Mouse (Mus musculus) spleen, postnatal 14 days (tissue): ENCODE measurements around the gene Gm15155.
"Not testable (repeated sequence)": the region's sequence is repeated elsewhere in the genome, so short reads cannot be mapped to it uniquely, and the experiment has no call there.

Experiments
- DNase-seq, 2 experiments: peaks; one replicate each; pipeline ENCODE4 v3.0.0; 2021 to 2022; ENCODE audit warnings: low spot score in 2 of 2

Gene Gm15155

DNA sequence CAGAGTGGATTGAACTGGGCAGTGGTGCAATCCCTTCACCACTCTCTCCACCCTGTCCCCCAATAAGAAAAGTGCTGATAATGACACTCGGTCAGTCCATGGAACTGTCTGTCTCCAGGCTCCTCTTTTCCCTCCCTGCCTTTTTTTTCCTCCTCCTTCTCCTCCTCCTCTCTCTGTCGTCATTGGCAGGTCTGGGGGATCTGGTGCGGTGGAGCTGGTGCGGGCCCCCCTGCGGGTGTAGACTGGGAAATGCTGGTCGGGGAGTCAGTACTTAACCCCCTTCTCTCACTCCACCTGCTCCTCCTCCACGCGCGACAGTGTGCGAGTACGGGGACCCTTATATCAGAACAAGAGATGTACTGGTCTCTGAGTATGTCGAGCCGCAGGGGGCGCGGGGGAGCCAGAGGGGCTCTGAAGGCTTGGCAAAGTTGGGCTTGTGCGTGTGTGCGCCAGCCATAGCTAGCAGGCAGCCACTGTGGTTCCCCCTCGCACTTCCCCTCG, at the start of gene Gm15155:
Gm15155 (plus strand) TSS at position 401 of the 501 bp plus-strand sequence.
- DNase-seq = no peak

DNA sequence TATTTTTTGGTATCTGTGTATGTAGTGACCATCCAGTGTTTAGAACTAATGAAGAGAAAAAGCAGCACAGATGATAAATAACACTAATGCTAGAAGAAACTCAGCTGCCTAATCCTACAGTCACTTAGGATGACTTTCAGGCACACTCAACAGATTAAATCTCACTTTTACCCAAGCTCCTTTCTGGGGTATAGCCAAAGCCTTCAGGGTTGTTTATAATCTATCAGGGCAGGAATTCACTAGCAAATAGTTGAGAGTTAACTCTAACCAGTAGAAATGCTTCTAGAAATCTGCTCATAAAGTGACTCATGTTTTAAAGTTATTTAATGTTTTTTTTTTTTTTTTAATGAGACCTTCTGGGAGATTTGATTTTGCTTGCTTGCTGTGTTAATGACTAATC, 44.8 kb upstream of the Gm15155 start:
- DNase-seq = no peak

DNA sequence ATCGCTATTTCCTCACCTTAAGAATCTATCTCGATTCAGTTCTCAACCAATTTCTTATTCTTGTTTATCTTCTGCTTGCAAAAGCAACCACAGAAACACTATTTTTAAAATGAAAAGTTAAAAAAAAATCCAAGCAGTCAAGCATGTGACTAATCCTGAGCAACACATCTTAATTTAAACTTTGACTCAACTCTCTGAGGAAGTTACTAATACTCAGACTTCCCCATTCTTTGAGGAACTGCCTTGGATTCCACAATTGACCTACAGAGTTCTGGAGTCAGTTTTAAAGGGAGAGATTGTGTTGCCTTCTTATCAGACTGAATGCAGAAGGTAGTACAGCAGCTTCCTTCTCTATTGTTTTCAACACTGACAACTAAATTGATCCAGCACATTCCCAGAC, 40.0 kb upstream of the Gm15155 start:
- DNase-seq = no peak

DNA sequence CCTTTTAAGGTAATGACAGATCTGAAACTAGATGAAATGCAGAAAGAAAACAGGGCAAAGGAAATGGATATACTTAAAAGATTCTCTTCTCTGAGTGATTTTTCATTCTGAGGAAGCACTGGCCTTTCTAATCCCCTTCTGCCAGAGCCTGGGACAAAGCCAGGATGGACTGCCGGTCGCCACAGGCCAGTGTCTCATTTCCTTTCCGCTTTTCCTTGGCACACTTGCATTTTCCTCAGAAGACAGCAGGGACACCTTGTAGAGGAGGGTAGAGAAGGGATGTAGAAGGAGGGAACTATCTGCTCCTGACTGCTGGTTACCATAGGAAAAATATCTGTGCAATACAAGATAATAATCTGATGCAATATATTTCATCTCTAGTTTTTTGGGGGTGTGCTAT, 33.1 kb upstream of the Gm15155 start:
- DNase-seq = no peak

DNA sequence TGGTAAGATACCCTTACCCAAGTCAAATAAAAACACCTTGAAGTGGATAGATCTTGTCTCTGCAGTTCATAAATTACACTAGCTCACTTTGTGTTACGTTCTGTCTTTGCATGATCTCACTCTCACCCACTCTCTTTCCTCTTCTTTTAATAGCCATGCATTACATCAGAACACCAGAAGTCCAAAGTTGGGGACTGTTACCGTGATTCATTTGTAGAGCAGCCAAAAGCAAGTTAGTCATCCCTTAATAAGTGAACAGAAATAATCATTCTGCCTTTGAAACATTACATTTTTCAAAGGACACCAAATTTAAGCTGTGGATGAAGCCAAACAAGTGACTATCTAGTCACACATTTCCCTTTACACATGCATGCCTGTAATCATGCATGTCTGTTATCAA, 32.1 kb upstream of the Gm15155 start:
- DNase-seq = no peak

DNA sequence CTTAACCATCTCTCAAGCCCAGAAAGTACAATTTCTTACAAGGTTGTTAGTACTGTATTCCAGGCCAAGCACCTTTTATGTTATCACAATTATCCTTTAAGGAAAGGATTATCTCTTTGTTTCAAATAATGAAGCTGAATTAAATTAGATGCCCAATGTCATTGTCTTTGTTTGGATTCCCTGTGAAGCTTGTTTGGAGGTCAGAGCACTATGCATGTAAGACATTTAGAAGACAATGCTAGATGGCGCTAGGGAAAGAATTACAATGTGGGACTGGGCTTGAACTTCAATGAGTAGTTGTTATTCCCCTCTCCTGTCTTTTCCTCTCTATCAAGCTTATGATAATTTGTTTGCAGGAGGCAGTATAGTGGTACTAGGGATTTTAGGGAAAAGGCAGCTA, 29.9 kb upstream of the Gm15155 start:
- no peak for DNase-seq

DNA sequence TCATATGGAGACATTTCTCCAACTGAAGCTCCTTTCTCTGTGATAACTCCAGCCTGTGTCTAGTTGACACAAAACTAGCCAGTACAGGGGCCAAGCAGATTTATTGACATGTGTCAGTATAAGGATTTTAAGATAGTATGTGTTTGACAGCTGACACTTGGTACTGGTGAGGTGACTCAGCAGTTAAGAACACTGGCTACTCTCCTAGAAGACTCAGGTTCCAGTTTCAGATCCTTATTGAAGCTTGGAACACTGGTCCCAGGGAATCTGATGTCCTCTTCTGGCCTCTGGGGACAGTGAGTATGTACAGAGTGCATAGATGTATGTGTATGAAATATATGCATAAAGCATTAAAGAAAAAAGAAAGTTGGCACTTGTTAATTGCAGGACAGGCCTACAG, 28.2 kb upstream of the Gm15155 start:
- DNase-seq = no peak

DNA sequence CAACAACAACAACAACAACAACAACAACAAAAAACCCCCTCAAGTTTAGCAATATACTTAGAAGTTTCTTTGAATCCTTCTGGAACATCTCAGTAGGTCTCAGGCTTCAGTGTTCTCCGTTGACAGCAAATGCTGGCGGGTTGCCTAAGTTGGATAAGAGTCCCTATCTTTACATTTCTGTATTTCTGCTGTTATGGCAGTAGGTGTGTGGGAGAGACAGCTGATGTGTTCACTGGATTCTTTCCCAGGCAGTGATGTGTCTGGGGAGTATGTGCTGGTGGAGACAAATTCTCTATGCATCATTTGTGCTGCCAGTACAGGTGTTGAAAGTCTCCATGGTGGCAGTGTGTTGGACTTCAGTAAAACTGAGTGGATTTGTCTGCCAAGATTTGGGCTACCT, 23.3 kb upstream of the Gm15155 start:
- no peak for DNase-seq

DNA sequence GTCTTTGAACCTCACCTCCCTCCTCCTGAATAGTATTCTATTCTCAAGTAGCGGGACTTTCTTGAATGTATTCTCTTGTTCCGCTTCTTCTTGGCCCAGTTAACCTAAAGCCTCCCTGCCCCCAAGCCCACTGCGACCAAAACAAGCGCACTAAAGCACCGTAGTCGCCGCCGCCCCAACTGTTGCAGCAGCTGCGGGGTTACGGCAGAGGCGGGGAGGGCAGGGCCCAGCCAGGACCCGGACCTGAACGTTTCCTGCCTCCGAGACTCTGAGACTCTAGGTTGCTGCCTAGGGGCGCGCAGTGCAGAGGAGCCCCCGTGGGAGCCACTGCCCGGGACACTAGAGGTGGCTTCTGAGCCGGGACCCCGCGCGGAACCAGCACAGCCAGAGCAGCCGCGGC, 2.0 kb upstream of the Gm15155 start:
- DNase-seq = no peak

DNA sequence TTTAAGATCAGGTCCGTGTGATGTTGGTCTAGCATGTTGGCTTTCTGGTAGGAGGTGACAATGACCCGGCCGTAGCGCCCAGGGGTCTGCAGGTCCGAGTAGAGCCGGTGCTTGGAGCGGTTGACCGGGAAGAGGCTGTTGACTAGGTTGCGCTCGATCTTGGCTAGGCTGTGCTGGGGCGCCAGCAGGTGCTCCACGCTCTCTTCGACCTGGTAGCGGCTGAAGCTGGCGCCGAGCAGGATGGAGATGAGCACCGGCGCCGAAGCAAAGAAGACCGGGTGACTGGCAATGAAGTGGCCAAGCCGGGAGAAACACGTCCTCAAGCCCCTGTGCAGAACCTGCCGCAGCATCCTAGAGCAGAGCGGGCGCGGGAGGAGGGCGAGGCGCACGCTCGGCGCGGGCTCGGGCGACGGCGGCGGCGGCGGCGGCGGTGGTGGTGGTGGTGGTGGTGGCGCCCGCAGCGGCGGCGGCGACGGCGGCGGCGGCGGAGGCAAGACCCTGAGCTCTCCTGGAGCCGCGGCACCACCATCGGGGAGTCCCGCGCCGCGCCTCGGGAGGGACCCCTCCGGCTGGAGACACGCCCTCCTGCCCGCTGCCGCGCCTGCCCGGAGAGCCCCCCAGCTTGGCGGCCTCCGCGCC, 1.5 kb upstream of the Gm15155 start:
- no peak for DNase-seq

DNA sequence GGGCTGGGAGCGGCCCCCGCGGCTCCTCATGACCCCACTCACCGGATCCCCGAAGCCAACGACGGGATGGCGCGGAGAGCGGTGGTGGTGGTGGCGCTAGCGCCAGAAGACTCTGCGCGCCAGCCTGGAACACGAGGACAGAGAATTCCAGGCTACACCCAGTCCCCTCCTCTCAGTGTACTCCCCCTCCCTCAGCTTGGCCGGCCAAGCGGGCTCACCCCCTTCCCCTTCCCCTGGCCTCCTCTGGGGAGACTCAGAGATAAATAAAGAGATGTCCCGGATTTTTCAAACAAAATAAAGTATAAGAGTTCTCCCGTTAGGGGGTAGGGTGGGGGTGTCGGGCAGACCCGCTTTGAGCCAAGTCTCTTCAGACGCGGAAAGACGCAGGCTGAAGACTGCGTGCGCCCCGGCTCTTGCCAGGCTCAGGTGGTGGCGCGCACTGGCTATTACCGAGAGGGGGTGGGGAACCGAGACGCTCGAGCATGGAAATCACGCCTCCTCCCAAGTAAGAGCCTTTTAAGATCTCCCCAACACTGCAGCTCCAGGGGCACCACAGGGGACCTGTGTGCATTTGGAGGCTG, 750 bp upstream of the Gm15155 start, which contains the start of gene Ptchd1:
Ptchd1 (minus strand) TSS at position 114 of the 581 bp plus-strand sequence.
- no peak for DNase-seq

DNA sequence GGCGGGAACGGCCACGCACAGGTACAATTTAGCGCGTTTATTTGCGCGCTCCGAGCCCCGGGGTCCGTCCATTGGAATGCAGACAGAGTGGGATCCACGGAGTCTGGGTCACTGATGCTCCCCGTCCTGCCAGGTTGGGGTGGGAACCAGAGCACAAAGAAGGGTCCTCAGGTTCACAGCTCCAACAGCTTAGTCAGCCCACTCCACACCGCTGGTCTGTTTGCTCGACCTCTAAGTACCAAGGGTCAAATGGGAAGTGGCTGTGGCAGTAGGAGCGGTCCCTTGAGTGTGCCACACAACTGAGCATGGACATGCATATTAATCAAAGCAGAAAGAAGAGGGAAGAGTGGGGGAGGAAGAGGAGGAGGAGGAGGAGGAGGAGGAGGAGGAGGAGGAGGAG, 354 bp downstream of the Gm15155 start:
- no peak for DNase-seq

DNA sequence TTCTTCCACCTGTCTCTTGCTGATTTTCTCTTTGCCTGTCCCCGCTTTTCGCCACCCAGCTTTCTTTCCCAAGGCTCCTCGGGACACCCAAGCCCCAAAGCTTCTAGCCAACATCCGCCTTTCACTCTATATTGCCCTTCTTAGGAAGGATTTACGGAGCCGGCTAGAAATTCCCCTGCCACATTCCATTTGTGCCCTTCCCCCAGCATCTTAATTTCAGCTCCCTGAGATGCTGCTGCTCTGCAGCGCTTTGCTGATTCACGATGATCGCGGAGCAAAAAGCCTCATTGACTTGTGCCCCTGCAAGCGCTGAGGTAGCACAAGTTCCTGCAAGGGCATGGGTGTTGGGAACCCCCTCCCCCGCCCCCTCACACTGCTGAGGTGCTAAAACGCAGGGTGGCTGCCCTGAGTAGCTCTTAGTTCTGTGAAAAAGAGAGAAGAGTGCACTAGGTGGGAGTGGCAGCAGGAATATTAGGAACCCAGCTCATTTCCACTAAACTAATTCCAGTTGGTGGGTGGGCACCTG, 1.2 kb downstream of the Gm15155 start:
- DNase-seq = no peak

DNA sequence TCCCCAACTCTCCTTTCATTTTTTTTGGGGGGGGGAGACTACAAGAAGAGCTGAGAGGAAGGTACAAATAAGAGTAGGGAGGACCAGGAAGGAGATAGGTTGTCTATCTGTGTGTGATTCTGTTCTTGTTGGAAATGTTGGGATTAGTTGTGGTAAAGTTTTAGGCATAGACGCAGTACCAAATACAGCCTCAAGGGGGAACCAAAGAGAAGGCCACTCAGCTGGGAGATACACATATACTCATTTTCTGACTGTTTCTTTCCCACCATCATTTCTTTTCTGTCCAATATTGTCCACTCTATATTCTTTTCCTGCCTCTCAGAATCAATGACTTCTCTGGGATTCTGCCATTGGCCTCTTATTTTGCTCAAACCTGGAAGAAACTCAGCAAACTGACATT, 19.4 kb downstream of the Gm15155 start:
- DNase-seq = no peak

DNA sequence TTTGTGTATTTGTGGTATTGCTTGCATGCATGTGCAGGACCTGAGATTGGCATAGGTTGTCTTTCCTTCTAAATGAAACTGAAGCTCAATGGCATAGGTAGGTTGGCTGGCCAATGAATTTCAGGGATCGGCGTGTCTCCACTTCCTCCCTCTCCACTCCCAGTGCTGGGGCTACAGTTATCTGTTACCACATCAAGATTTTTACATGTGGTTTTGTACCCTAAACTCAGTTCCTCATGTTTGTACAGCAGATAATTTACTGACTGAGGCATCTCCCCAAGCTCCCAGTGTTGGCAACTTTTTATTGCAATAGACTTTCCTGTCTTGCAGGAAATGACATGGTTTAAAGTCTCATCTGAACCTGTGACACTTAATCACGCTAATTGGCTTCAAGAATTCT, 21.4 kb downstream of the Gm15155 start:
- no peak for DNase-seq

DNA sequence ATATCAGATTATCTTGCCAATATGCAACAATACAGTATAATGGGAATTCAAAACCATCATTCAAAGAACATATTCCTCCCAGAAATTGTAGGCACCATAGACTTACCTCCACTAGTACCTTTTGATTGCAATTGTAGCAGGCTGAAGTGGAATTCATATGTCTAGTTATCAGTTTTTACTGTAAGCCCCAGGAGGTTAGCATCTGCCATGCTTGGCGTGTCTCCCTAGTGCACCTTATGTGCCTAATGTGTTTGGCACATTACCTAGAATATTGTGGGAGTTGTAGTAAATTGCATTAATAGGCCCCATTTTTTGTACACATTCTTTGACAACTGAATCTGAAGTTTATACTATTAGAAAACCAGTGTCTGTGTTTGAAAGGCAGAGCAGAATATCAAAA, 33.4 kb downstream of the Gm15155 start:
- DNase-seq = no peak

DNA sequence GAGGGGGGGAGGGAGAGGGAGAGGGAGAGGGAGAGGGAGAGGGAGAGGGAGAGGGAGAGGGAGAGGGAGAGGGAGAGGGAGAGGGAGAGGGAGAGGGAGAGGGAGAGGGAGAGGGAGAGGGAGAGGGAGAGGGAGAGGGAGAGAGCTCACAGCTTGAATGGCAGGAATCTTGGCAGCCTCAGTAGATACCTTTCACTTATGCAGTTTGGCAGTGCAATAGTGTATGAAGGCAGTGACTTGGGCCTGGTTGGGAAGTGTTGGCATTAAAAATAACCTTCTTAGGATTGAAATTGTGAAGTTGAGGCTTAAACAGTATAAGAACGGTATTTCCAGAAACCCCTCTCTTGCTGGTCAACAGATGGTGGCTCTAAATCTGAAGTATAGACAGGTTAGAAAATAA, 65.9 kb downstream of the Gm15155 start:
- not testable (repeated sequence) for DNase-seq

DNA sequence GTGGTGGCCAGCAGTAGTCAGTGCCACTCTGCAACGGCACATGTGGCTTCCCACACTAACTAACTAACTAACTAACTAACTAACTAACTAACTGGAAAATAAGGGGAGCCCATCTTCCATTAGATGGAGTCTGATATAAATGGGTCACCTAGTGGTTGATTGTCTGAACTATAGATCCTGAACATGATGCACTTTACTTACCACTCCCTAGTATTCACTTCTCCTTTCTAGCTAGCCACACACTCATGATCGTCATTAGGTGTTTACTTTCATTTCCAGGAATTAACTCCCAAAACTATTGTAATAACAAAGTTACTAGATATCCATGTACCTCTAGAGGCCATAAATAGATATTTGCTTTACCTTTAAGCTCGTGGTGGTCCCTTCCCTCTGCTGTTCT, 99.6 kb downstream of the Gm15155 start:
- no peak for DNase-seq

DNA sequence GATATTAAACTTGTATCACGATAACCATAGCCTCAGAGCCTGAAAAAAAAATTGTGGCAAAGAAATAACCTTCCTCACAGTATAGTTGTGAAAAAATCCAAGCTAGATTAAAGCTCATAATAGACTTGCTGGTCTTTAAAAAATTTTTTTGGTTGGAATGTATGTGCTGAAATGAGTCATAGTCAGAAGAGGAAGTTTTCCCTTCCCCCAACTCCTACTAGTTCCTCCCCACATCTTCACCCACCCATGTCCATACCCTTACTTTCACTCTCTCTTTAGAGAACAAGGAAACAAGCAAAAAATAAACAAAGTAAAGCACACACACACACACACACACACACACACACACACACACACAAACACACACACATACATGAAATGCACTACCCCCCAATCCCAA, 103.8 kb downstream of the Gm15155 start:
- no peak for DNase-seq

DNA sequence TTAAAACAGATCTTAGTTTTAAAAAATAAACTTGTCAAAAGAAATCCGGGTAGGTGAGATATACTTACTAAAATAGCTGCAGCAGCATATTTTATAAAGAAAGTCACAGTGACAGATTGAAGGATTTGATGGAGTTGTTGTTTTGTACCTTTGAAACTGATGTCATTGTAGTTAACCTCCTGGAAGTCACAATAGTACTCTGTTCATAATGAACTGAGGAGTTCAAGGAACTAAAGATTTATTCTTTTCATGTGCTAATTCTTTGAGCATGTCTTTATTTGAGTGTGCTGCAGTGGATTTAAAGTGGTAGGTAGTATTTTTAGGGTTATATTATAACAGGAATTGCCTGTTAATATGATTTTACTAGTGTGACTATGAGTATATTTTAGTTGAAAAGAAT, 263.6 kb downstream of the Gm15155 start:
- DNase-seq = no peak

DNA sequence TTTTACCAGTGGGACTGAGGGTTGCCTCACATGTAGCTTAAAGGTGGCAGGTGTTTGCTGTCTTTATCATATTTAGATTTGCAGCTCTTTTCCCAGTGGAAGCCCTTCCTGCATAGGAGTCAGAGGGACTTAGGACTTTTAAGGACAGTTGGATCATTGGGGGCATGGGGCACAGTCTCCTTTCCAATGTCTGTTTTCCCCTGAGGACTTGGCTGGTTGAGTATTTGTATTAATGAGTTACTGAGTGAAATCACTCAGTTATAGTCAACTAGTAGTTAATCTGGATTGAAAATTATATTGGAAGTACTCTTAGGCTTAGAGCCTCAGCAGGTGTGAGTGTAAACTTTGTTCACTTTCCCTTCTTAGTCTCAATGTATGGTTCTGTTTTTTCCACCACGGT, 275.5 kb downstream of the Gm15155 start:
- no peak for DNase-seq

DNA sequence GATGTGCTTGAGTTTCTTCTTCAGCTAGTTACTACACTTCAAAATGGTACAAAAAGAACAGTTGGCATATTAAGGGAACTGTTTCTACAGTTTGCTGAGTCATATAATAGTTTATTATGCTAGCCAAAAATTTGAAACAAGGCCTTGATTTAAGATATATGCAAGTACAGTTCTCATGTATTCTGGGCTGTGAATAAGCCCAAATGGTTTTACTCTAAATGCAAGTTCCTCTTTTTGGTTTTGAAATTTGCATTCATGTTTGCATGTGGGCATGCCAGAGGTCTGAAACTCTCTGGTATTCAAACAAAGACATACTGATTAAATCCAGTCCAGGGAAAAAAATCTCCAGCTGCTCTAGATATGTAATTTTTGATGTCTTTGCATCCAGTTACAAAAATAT, 277.2 kb downstream of the Gm15155 start:
- no peak for DNase-seq

DNA sequence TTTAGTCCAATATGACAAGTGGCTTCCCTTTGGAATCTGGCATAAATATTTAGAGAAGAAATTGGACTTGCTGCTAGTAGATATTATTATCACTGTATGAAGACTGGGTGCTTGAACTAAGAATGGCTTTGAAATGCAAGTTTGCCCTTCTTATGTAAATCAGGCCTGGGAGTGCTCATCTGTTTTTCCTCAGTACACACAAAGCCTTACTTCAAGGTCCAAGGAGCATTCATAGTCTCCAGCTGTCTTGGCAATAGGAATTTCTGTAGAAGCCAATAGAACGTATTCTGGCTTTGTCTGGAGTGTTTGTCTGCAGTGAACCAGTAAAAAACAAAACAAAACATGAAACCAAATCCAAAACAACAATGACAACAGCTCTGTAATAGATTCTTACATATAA, 278.6 kb downstream of the Gm15155 start:
- no peak for DNase-seq

DNA sequence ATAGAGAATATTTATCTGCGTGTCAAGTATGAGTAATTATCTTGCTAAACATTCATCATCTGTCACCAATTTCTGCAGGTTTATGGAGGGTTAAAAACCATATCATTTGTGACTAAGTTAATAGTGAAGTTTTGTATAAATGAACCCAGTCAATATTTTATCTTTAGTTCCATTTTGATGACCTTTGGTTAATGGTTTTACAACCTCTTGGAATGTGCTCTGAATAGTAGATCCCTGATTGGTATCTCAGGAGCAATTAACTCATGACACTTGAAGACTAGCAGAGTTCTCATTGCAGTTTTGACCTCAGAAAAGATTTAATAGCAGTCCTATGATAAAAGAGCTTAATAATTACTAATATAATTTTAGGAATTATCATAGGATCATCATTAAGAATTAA, 385.2 kb downstream of the Gm15155 start:
- no peak for DNase-seq
